Mouse (Mus musculus): ENCODE measurements around the gene Ldb1.

Gene Ldb1

GRCm38 (mm10) chr19:45988238-45988637, 56.8 kb downstream of the Ldb1 start:
- ATAC-seq (ENCODE audit: insufficient number of reproducible peaks, low FRiP score, low TSS enrichment), result no peak

DNA sequence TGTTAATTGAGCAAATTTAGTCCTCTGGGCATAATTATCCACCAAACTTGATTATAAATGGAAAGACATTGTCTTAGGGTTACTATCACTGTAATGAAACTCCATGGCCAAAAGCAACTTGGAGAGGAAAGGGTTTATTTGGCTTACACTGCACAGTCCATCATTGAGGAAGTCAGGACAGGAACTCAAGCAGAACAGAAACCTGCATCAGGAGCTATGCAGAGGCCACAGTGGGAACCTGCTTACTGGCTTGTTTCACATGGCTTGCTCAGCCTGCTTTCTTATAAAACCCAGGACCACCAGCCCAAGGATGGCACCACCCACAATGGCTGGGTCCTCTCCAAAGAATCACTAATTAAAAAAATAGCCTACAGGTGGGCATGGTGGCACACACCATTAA, 60.6 kb downstream of the Ldb1 start:
- ATAC-seq (ENCODE audit: insufficient number of reproducible peaks, low FRiP score, low TSS enrichment), result no peak

All from cerebellum, adult (tissue).